In the genomic region with DNA sequence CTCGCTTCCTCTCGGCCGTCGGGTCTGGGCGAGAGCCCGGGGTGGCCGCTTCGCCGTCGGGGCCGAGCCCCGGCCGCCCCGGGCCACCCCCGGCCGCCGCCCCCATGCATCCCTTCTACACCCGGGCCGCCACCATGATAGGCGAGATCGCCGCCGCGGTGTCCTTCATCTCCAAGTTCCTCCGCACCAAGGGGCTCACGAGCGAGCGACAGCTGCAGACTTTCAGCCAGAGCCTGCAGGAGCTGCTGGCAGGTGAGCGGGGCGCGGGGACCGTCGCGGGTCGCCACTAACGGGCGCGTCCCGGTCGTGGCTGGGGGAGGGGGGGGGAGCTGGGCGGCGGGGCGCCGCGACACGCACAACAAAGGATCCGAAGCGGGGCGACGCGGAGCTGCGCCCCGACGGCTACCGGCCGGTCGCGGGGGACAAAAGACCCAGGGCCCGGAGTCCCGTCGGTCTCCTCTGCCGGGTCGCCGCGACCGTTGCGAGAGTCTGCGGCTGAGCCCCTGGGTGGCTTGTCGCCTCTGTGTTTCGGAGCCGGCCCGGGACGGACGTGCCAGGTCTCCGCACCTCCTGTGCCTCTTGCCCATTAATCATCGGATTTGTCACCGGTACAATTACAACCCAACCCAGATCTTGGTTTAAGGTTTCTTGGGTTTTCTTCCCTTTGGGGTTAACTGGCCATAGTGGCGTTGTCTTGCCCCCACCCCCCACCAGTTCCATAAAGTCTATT, we compare ENCODE assay signal across 8 mouse cellular contexts. TPM values are rescaled to one million over a fixed set of nuclear protein-coding genes. Genes with fewer than 3 reads are reported as not detected.
A peak's percentile ranks its signal among the peaks of the same experiment; 100 is the strongest.
DNase-seq lines count a peak whose midpoint lies in the region; ATAC-seq and TF ChIP-seq lines count a peak whose summit lies in the region.

No protein-coding gene starts in this region.

- TF ChIP-seq CTCF in hindbrain, postnatal 0 days (IDR thresholded peaks at IDR 0.05; ENCODE audit: low read depth) = no peak

- peak; percentile 36 for ATAC-seq in hindbrain, postnatal 0 days
- peak; percentile 30 for ATAC-seq in limb, embryonic 15.5 days (ENCODE audit: insufficient number of reproducible peaks, low FRiP score, low TSS enrichment, low read depth)
- peak; percentile 62 for ATAC-seq in midbrain, embryonic 16.5 days

- H3K27ac ChIP-seq in hindbrain, postnatal 0 days = peak overlapping the region; percentile 94
- peak overlapping the region; percentile 97 for H3K27ac ChIP-seq in limb, embryonic 15.5 days
- H3K27ac ChIP-seq in midbrain, embryonic 16.5 days (ENCODE audit: low read length) = peak overlapping the region; percentile 97

- no peaks in the 10 kb centered on the region for H3K9me3 ChIP-seq in hindbrain, postnatal 0 days (ENCODE audit: low read length)
- H3K9me3 ChIP-seq in limb, embryonic 15.5 days = no peaks in the 10 kb centered on the region
- no peaks in the 10 kb centered on the region for H3K9me3 ChIP-seq in midbrain, embryonic 16.5 days (replicated peaks; ENCODE audit: control insufficient read depth, low read length, poor library complexity, severe bottlenecking)

- DNase-seq in adrenal gland, adult (ENCODE audit: inconsistent age in 2 of 2, low spot score in 1 of 2) = peak; percentile 61 to 88
- no peak for DNase-seq in adrenal gland, adult 8-10 months
- peak; percentile 48 to 66 for DNase-seq in cerebellum, adult 18-20 months
- DNase-seq in gastrocnemius, adult 18-20 months (ENCODE audit: low spot score) = peak; percentile 28
- peak; percentile 58 for DNase-seq in hindbrain, postnatal 0 days (ENCODE audit: low spot score)
- peak; percentile 73 for DNase-seq in testis, postnatal 10 days (ENCODE audit: low spot score)

- no peaks in the 10 kb centered on the region for H3K36me3 ChIP-seq in hindbrain, postnatal 0 days (ENCODE audit: insufficient read depth, low read length)
- H3K36me3 ChIP-seq in limb, embryonic 15.5 days = peaks cover 10% of the 10 kb centered on the region
- H3K36me3 ChIP-seq in midbrain, embryonic 16.5 days (ENCODE audit: control insufficient read depth, insufficient read depth, low read length) = no peaks in the 10 kb centered on the region

- H3K4me2 ChIP-seq in hindbrain, postnatal 0 days (ENCODE audit: low read depth, low read length) = peak overlapping the region; percentile 53
- peak overlapping the region; percentile 39 for H3K4me2 ChIP-seq in limb, embryonic 15.5 days
- peak overlapping the region; percentile 43 for H3K4me2 ChIP-seq in midbrain, embryonic 16.5 days (ENCODE audit: low read length)

- 0 out of 2 replicates have a peak, but pooled peaks cover under 1% of the 10 kb centered on the region for H3K4me1 ChIP-seq in hindbrain, postnatal 0 days (ENCODE audit: insufficient read depth, low read length)
- H3K4me1 ChIP-seq in limb, embryonic 15.5 days = peaks cover 20% of the 10 kb centered on the region
- peaks cover 18% of the 10 kb centered on the region for H3K4me1 ChIP-seq in midbrain, embryonic 16.5 days (ENCODE audit: control insufficient read depth, insufficient read depth, low read length)

- H3K27me3 ChIP-seq in hindbrain, postnatal 0 days (ENCODE audit: insufficient read depth, low read length) = no peaks in the 10 kb centered on the region
- no peaks in the 10 kb centered on the region for H3K27me3 ChIP-seq in limb, embryonic 15.5 days
- no peaks in the 10 kb centered on the region for H3K27me3 ChIP-seq in midbrain, embryonic 16.5 days (ENCODE audit: control insufficient read depth, insufficient read depth, low read depth, low read length)

- WGBS in hindbrain, postnatal 0 days = 1% methylated on average over 71 of the region's 78 CpGs
- WGBS in limb, embryonic 15.5 days = under 1% methylated on average over 70 of the region's 78 CpGs
- under 1% methylated on average over 71 of the region's 78 CpGs for WGBS in midbrain, embryonic 16.5 days

- peak overlapping the region; percentile 98 for H3K4me3 ChIP-seq in hindbrain, postnatal 0 days (ENCODE audit: low read length)
- peak overlapping the region; percentile 96 for H3K4me3 ChIP-seq in limb, embryonic 15.5 days
- H3K4me3 ChIP-seq in midbrain, embryonic 16.5 days (ENCODE audit: low read depth, low read length) = peak overlapping the region; percentile 97

- H3K9ac ChIP-seq in hindbrain, postnatal 0 days (replicated peaks; ENCODE audit: low read length) = peak overlapping the region; percentile 98
- H3K9ac ChIP-seq in limb, embryonic 15.5 days = peak overlapping the region; percentile 99
- H3K9ac ChIP-seq in midbrain, embryonic 16.5 days (ENCODE audit: low read depth, low read length) = peak overlapping the region; percentile 99

RNA-seq across cellular contexts. Expression of a gene that starts 0.6 kb away (rescaled TPM):
- total RNA-seq in adrenal gland, adult 8-10 months (2022) = 100 to 1,000 TPM; 103 to 173 (median 127) TPM
- 10 to 100 TPM; 12.1 to 13.9 TPM for total RNA-seq in gastrocnemius, adult 18-20 months (2021)
- 18.7 and 18.9 TPM in 2 replicates for total RNA-seq in hindbrain, postnatal 0 days (2014; rRNA removed)
- polyA plus RNA-seq in hindbrain, postnatal 0 days (2015; fragmentation: Nextera tagmentation; extraction: Ambion mirVana) = 28.6 and 29.7 TPM in 2 replicates
- 48.8 and 75.6 TPM in 2 replicates for polyA plus RNA-seq in limb, embryonic 15.5 days (2015; fragmentation: Nextera tagmentation; extraction: Ambion mirVana)
- polyA plus RNA-seq in midbrain, embryonic 16.5 days (2015; fragmentation: Nextera tagmentation; extraction: Ambion mirVana) = 33.6 and 46.5 TPM in 2 replicates
